Mouse (Mus musculus): ENCODE data around the gene Gm10147.
"Not testable (repeated sequence)": the region's sequence is repeated elsewhere in the genome, so short reads cannot be mapped to it uniquely, and the experiment has no call there.

Gm10147 gene

DNA sequence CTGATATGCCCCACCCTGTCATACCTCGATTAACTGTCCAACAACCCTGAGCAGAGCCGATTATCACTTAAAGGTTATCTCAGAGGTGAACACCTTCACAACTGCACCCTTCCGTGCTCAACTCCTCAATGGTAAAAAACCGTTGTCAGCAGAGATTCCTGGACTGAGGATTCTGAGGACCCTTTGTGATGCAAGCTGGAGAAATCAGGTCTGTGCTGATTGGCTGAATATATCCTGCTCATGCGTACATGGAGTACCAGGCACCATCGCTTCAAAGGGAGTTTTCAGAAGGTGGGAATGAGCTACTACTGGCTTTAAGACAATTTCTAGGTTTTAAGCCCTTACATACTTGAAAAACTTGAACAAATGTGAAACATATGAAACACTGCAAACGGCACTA, at the start of gene Gm10147:
Gene Gm10147, minus strand, starts transcription at position 101 of the 400 bp plus-strand sequence.
- not testable (repeated sequence) for DNase-seq (ENCODE audit: low read depth, low spot score)

Data from 3T3-L1 (cell line).